Mouse (Mus musculus) intestine, postnatal 0 days (tissue): ENCODE data around the gene Shld2. TPM values are rescaled to one million over a fixed set of nuclear protein-coding genes. Genes with fewer than 3 reads are reported as not detected.

Source experiments
- ATAC-seq: fragments of 200-750 bp; cut with Nextera tagmentation; 2 replicates; pipeline ENCODE4 v1.8.0; 2017; ENCODE audit warnings: mild to moderate bottlenecking, moderate TSS enrichment, moderate library complexity
- H3K27ac ChIP-seq: fragments of 300-500 bp; sonication (generic); 2 replicates; pipeline ENCODE4 v1.5.1; 2014; ENCODE audit warnings: mild to moderate bottlenecking, low read depth, low read length, moderate library complexity
- H3K27me3 ChIP-seq: fragments of 300-500 bp; sonication (generic); replicated peaks from 2 replicates; pipeline ENCODE4 v1.6.1; 2014; ENCODE audit warnings: low read length, mixed read lengths; ENCODE audit not compliant: control insufficient read depth, insufficient read depth
- H3K36me3 ChIP-seq: fragments of 300-500 bp; sonication (generic); 2 replicates; pipeline ENCODE4 v1.6.1; 2014; ENCODE audit warnings: mild to moderate bottlenecking, moderate library complexity; ENCODE audit not compliant: control insufficient read depth, insufficient read depth
- H3K4me1 ChIP-seq: fragments of 300-500 bp; sonication (generic); replicated peaks from 2 replicates; pipeline ENCODE4 v1.6.1; 2014; ENCODE audit warnings: antibody characterized with exemption, low read length, mixed read lengths; ENCODE audit not compliant: control insufficient read depth, insufficient read depth
- H3K4me2 ChIP-seq: fragments of 300-500 bp; sonication (generic); replicated peaks from 2 replicates; pipeline ENCODE4 v1.6.1; 2014; ENCODE audit warnings: low read depth, mild to moderate bottlenecking, moderate library complexity
- H3K4me3 ChIP-seq: fragments of 300-500 bp; sonication (generic); 2 replicates; pipeline ENCODE4 v1.5.1; 2014; ENCODE audit warnings: low read depth, low read length
- H3K9ac ChIP-seq: fragments of 300-500 bp; sonication (generic); 2 replicates; pipeline ENCODE4 v1.6.1; 2014; ENCODE audit warnings: mild to moderate bottlenecking, low read depth, low read length
- H3K9me3 ChIP-seq: fragments of 300-500 bp; sonication (generic); 2 replicates; pipeline ENCODE4 v1.6.1; 2016; ENCODE audit warnings: mixed run types; ENCODE audit not compliant: control insufficient read depth
- CTCF ChIP-seq: sonication (generic); IDR thresholded peaks from 2 replicates; pipeline ENCODE4 v1.5.1; 2016; ENCODE audit warnings: low read depth, mild to moderate bottlenecking, control low read depth, antibody characterized with exemption, moderate library complexity
- WGBS: fragments of 180-500 bp; shearing (Covaris S2); extraction: QIAGEN DNeasy Blood & Tissue Kit; methylation state at CpG from one replicate; pipeline ENCODE4 v1.1.7; 2014; 5-methylcytosine and 5-hydroxymethylcytosine counted together
- polyA plus RNA-seq: library from polyadenylated mRNA; unstranded; fragments of >200 nt; fragmentation: Nextera tagmentation; extraction: Ambion mirVana; gene quantifications from 2 replicates; pipeline ENCODE4 v1.2.1, GENCODE M21; 2015

The Shld2 gene
- polyA plus RNA-seq, 1 experiment from 2014 or later = 3.1 TPM

DNA sequence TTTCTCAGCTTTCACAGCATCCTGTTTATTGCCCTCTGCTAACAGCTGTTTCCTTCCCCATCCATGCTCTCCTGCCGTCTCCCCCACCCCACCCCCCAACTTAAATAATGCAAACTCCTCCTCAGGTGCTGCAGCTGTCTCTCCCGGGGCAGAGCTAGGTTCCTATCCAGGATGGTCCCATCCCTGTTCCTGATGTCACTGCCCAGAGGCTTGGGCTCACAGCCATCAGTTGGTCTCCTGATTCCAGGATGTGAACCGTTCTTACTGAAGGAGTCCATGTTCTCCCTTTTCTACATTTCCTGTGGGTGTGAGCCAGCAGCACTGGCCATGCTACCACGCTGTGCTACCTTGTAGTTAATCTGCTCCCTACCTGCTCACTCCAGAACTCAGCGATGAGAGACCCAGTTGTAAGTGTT lies 7.0 kb downstream of the Shld2 start:
- Histone ChIP-seq H3K36me3 (no peaks in the 10 kb centered on the region; the same call in 1 of the 2 replicates), H3K9me3 (no peaks in the 10 kb centered on the region), H3K9ac (no peak overlapping the region), H3K4me1 (0 out of 2 replicates have a peak, but pooled peaks cover 5% of the 10 kb centered on the region), H3K4me2 (no peak overlapping the region), H3K4me3 (no peak overlapping the region), H3K27ac (no peak overlapping the region), H3K27me3 (no peaks in the 10 kb centered on the region)
- WGBS = 26% methylated on average over 5 of the region's 5 CpGs
- no peak for ATAC-seq
- no peak for TF ChIP-seq CTCF

GRCm38 (mm10) chr14:34302681-34303242 lies 7.5 kb downstream of the Shld2 start:
- TF ChIP-seq CTCF = no peak
- H3K4me3 ChIP-seq = no peak overlapping the region
- 37% methylated on average over 5 of the region's 5 CpGs for WGBS
- no peak overlapping the region for H3K9ac ChIP-seq
- 0 out of 2 replicates have a peak overlapping the region, but pooled peaks have one; percentile 8 for H3K27ac ChIP-seq
- ATAC-seq = peak; percentile 50
- H3K27me3 ChIP-seq = no peaks in the 10 kb centered on the region
- 0 out of 2 replicates have a peak, but pooled peaks cover 5% of the 10 kb centered on the region for H3K4me1 ChIP-seq
- H3K4me2 ChIP-seq = no peak overlapping the region
- H3K9me3 ChIP-seq = no peaks in the 10 kb centered on the region
- no peaks in the 10 kb centered on the region; the same call in 1 of the 2 replicates for H3K36me3 ChIP-seq

DNA sequence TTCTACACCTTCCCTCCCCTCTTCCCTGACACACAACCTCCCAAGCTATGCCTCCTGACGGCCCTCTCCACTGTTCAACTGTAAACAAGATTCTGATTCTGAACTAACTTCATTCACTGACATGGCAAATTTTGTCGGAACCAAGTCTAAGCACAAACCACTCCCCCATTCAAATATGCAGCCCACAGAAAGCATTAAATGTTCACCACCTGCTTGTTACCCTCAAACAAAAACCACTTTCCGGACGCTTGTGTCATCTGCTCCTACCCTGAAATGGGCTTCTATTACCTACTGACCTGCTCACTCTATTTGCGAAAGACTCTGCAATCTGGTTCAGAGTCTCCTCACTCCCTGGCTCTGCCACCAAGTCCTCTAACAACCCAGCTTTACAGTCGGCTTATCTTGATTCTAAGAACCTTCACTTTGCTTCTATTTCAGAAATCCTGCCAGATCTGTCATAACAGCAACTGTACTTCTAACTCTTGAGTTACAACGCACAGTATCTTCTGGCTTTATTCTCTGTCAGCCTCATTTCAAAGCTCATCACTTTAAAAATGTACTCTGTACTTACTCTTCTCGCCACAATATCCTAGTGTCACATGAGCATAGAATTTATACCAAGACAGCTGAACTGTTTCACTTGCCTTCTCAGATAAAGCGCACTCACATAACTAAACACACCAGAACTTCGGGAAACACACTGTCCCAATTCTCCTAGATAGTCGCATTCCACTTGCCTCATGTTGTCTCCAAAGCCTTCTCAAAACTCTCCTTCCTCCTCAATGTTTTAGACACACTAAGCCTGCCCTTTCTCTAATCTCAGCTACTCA lies 11.2 kb downstream of the Shld2 start:
- 0 out of 2 replicates have a peak overlapping the region, but pooled peaks have one; percentile 6 for H3K4me2 ChIP-seq
- ATAC-seq = no peak
- H3K27me3 ChIP-seq = no peaks in the 10 kb centered on the region
- H3K27ac ChIP-seq = no peak overlapping the region
- no peak for TF ChIP-seq CTCF
- no peaks in the 10 kb centered on the region for H3K36me3 ChIP-seq
- H3K9ac ChIP-seq = no peak overlapping the region
- 0 out of 2 replicates have a peak, but pooled peaks cover 5% of the 10 kb centered on the region for H3K4me1 ChIP-seq
- 33% methylated on average over 11 of the region's 11 CpGs for WGBS
- H3K9me3 ChIP-seq = no peaks in the 10 kb centered on the region
- no peak overlapping the region for H3K4me3 ChIP-seq

DNA sequence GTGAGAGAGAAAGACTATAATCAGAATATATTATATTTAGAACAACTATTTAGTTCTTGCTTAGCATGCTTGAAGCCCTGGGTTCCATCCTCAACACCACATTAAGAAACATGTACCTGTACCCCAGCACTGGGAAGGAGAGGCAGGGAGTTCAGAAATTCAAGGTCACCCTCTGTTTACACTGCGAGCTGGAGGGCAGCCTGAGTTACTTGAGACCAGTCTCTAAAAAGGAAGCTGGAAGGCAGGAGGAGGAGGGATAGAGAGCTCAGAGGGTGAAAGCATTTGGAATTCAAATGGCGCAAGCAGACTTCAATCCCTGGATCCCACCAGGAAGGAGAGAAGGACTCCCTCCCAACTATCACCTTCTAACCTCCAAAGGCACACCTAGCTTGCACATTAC lies 12.7 kb downstream of the Shld2 start:
- ATAC-seq = no peak
- Histone ChIP-seq H3K4me3 (no peak overlapping the region), H3K9me3 (no peaks in the 10 kb centered on the region), H3K27ac (no peak overlapping the region), H3K9ac (no peak overlapping the region), H3K36me3 (no peaks in the 10 kb centered on the region), H3K27me3 (no peaks in the 10 kb centered on the region), H3K4me1 (no peaks in the 10 kb centered on the region), H3K4me2 (no peak overlapping the region)
- TF ChIP-seq CTCF = no peak
- 56% methylated on average over 2 of the region's 2 CpGs for WGBS

DNA sequence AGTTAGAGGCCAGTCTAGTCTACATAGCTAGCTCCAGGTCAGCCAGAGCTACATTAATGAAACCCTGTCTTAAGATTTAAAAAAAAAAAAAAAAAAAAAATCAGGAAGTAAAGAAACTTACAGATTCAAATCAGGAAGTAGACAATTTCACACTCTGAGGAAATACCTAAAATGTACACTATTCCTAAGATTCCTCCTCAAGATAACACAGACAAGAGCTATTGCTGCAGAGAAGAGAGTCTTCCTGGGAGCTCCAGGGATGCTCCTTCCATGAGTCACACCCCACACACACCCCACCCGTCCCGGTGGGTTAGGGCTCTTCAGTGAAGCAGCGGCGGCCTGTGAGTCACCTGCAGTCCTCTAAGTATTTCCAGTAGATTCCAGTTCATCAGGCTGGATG lies 13.3 kb downstream of the Shld2 start:
- Histone ChIP-seq H3K9ac (no peak overlapping the region), H3K4me1 (no peaks in the 10 kb centered on the region), H3K4me3 (no peak overlapping the region), H3K36me3 (no peaks in the 10 kb centered on the region), H3K27me3 (no peaks in the 10 kb centered on the region), H3K27ac (no peak overlapping the region), H3K9me3 (no peaks in the 10 kb centered on the region), H3K4me2 (no peak overlapping the region)
- 31% methylated on average over 4 of the region's 4 CpGs for WGBS
- ATAC-seq = no peak
- no peak for TF ChIP-seq CTCF

GRCm38 (mm10) chr14:34296350-34296749 lies 13.9 kb downstream of the Shld2 start:
- no peaks in the 10 kb centered on the region for H3K4me1 ChIP-seq
- no peak for ATAC-seq
- WGBS = 71% methylated on average over 7 of the region's 7 CpGs
- no peak for TF ChIP-seq CTCF
- H3K36me3 ChIP-seq = no peaks in the 10 kb centered on the region
- H3K9ac ChIP-seq = no peak overlapping the region
- H3K9me3 ChIP-seq = no peaks in the 10 kb centered on the region
- H3K27me3 ChIP-seq = no peaks in the 10 kb centered on the region
- H3K4me3 ChIP-seq = no peak overlapping the region
- H3K27ac ChIP-seq = no peak overlapping the region
- H3K4me2 ChIP-seq = no peak overlapping the region
